Mouse (Mus musculus) small intestine, adult 10 weeks (tissue): ENCODE results near the gene Ube2m. TPM values are rescaled to one million over a fixed set of nuclear protein-coding genes. Genes with fewer than 3 reads are reported as not detected.

Experiments used
- polyA plus RNA-seq: library from polyadenylated mRNA; stranded (reverse); fragments of 350-450 nt; fragmentation: Illumina TruSeq; extraction: RNeasy Lipid Tissue Mini Kit (QIAGEN cat#74804); gene quantifications from one replicate; pipeline ENCODE4 v1.2.3, GENCODE M21; 2014; ENCODE audit warnings: low replicate concordance

Gene Ube2m
- 50.0 TPM for polyA plus RNA-seq

DNA sequence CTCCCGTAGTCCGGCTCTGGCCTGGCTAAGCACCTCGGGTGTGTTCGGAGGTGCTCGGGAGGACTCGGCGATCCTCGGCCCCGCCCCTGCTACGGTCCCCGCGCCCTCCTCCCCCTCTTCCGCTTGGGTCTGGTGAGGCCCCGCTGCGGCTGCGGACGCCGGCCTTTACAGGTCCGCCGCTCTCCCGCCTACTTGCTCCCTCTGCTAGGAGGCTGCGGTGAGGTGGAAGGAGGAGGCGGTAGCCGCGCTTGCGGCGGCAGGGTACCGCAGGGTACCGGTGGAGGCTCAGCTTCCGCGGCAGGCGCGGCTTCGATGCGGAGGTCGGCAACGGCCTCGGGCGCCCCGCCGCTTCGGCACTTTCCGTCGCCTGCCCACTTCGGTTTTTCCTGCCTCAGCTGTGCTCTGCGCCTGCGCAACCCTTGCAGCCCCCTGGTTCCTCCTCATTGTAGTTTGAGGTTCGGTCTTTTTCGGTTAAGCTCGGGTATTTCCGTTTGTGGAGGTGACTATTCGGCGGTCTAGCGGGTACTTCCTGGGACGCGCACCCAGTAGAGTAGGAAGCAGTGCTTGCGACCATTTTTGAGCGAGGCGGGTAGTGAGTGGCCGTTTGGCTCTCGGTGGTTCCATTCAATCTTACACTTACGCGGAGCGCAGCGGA lies at the start of gene Ube2m:
Gene Ube2m, minus strand, starts transcription at position 375 of the 655 bp plus-strand sequence.

DNA sequence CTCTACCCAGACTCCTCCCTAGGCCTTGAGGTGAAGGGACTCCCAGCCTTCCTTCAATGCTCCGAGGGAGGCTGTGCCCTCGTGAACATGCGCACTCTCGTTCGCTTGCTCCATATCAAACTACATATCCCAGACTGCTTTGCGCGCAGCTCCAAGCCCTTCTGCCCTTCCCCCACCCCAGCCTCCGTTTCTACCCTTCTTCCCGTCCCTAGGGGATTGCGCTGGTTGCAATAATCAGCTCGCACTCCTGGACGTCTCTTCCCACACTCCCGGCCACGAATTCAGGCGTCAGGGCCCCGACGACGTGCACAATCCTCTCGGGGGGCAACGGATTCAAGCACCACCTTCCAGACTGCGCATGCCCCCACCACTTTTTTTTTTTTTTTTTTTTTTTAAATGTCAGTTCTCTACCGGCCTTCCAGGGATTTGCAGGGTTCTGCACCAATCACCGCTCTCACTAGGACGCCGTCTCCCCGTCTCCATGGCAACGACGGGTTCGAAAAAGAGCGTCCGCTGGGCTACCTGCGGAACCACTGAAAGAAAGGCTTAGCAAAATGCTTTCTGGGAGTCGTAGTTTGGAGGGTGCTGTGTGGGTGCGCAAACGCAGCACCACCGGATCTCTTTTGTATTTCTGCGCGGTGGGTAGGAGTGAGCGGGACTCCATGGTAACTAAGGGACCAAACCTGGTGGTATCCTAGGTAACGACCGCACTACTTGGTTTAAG lies 16.4 kb upstream of the Ube2m start, which contains the start of gene Mzf1:
Gene Mzf1, minus strand, starts transcription at position 478 of the 724 bp plus-strand sequence.

DNA sequence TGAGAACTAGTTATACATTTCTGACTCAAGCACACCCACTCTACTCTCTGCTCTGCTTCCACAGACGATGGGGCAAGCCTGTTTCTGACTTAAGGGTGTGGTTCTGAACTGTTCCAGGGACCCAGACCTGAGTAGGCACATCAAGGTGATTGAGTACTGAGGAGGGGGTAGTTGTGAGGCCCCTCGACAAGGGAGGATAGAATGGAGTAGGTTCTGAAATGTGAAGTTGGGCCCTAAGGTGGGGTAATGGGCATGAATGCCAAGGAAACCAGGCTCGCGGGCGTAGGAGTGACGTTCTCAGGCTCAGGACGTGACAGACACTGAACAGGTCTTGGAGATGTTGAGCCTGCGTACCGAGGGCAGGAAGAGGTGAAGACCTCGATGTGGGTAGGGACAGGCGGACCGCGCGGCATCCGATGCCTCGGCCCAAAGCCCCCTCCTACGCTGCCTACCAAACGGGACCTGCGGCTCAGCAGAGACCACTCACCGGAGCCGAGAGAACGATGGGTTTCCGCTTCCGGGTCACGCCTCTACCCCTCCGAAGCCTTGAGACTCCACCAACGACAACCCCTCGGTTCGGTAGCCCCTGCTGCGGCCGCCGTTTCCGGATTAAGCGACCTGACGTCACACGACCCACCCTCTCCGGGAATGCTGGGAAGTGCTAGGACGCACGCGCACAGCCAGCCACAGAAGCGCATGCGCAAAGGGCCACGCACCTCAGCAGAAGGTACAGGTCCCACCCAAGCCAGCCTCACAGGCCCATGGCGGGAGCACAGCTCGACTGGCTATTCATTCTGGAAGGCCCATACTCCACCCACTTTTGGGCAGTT lies 3.7 kb downstream of the Ube2m start, which contains the start of gene Chmp2a:
Gene Chmp2a, minus strand, starts transcription at position 660 of the 830 bp plus-strand sequence.

DNA sequence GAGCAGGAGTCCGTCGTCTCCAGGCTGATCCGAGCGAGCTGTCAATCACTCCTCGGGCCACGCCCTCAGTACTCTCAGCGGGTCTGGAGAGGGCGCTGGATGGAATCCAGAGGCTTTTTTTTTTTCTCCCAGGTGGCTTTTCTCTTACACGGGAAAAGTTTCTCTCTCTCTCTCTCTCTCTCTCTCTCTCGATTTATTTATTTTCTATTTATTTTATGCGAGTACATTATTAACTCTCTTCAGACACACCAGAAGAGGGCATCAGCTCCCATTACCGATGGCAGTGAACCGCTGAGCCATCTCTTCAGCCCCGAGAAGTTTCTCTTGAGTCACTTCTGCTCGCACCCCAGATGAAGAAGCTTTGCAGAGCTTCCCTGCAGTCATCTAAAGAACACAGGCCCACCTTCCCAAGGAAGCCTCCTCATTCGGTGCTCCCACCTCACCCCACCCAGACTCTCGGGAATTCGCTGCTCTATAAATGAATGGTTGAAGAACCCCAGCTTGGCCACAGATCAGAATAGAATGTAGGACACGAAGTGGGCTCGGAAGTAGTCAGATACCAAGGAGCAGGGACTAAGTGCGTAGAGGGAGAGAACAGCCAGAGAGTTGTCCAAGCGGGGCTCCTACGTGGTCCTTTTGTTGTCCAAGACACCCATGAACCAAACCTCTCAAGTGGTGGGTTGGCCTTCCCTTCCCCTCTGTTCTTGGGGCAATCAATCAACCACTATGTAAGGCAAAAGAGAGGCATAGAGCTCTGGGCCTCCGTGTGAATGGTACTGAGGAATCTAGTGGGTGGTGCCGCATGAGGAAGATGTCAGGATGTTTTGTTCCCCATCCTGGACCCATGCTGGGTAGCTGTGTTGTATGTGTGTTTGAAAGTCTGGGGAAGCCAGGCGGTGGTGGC lies 27.8 kb downstream of the Ube2m start, which contains the start of gene Zbtb45:
Gene Zbtb45, minus strand, starts transcription at position 30 of the 904 bp plus-strand sequence.

DNA sequence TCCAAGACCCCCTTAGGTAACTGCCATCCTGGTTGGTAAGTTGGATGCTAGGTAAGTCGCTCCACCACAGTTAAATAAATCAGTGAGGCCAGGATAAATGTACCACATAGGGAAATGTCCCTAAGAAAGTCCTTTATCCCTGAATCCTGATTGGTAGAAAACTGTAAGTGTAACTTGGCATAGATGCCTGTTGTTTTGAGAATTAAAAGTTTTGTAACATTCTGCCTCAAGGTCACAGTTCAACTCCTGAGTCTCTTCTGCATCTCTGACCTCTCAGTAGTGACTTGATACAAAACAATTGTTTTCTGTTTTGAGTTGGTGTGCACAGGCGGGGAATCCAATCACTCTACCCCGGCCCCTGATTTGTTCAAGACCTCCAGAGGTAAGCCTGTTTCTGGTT lies 39.2 kb downstream of the Ube2m start, which contains the start of gene Trim28:
Gene Trim28, plus strand, starts transcription at position 264 of the 400 bp plus-strand sequence.

DNA sequence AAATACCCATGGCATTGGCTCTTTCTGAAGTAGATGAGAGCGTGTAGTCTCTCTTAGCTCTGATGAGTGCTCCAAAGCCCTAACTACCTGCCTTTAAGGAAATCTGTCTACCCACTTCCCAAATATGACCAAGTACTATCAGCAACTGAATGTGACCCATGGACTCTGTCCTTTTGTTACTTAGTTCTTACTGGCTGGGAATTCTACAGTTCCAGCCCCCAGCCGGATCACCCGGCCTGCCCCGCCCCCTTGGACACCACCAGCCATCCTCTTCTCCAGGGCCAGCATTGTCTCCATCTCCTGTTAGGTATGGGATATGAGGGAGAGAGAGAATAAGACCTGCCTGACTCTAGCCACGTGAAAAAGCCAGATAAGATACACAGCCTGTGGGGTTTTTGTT lies 40.0 kb downstream of the Ube2m start, which contains the start of gene Slc27a5:
Gene Slc27a5, minus strand, starts transcription at position 140 of the 400 bp plus-strand sequence.

Other genes with a start within 250 kb of the Ube2m start
- 0.22 TPM for gene Zscan18, start 234.6 kb downstream of the Ube2m start, polyA plus RNA-seq
- gene Zfp329, start 219.4 kb downstream of the Ube2m start, polyA plus RNA-seq = 21.9 TPM
- 32.1 TPM for gene Zfp110, start 203.5 kb downstream of the Ube2m start, polyA plus RNA-seq
- gene Zfp128, start 157.1 kb downstream of the Ube2m start, polyA plus RNA-seq = 1.6 TPM
- gene Zscan22, start 140.5 kb downstream of the Ube2m start, polyA plus RNA-seq = 3.0 TPM
- 9.4 TPM for gene Rps5, start 116.0 kb downstream of the Ube2m start, polyA plus RNA-seq
- not detected for gene Rnf225, start 110.9 kb downstream of the Ube2m start, polyA plus RNA-seq
- gene Zfp324, start 72.4 kb downstream of the Ube2m start, polyA plus RNA-seq = 1.1 TPM
- gene Zfp446, start 60.4 kb downstream of the Ube2m start, polyA plus RNA-seq = 1.6 TPM
- not detected for gene Slc27a5, start 40.1 kb downstream of the Ube2m start, polyA plus RNA-seq
- 7.0 TPM for gene Trim28, start 39.2 kb downstream of the Ube2m start, polyA plus RNA-seq
- 0.19 TPM for gene Zbtb45, start 28.2 kb downstream of the Ube2m start, polyA plus RNA-seq
- gene Chmp2a, start 3.5 kb downstream of the Ube2m start, polyA plus RNA-seq = 78.8 TPM
- gene Mzf1, start 16.5 kb upstream of the Ube2m start, polyA plus RNA-seq = 0.15 TPM
- gene Vmn1r85, start 56.9 kb upstream of the Ube2m start, polyA plus RNA-seq = not detected
- not detected for gene Vmn1r86, start 81.6 kb upstream of the Ube2m start, polyA plus RNA-seq
- not detected for gene Vmn1r87, start 101.9 kb upstream of the Ube2m start, polyA plus RNA-seq
- 0.04 TPM for gene Vmn1r88, start 121.3 kb upstream of the Ube2m start, polyA plus RNA-seq
- gene Vmn1r89, start 174.7 kb upstream of the Ube2m start, polyA plus RNA-seq = not detected
- 8.7 TPM for gene Lig1, start 239.0 kb upstream of the Ube2m start, polyA plus RNA-seq
- 3.0 TPM for gene Zswim9, start 240.4 kb upstream of the Ube2m start, polyA plus RNA-seq